8 mouse cellular contexts compared by ENCODE assay signal in genomic region chr9:72925021-72925934, GRCm38 (mm10). TPM values are rescaled to one million over a fixed set of nuclear protein-coding genes. Genes with fewer than 3 reads are reported as not detected.
A peak's percentile ranks its signal among the peaks of the same experiment; 100 is the strongest.
DNase-seq lines count a peak whose midpoint lies in the region; ATAC-seq and TF ChIP-seq lines count a peak whose summit lies in the region.

TSS of gene Pygo1 (plus strand) at chr9:72925645.

- DNase-seq in layer of hippocampus, adult 18-20 months (ENCODE audit: low spot score in 2 of 2): peak; percentile 37 to 44
- no peak for DNase-seq in layer of hippocampus, adult 9-10 months (ENCODE audit: low spot score)
- DNase-seq in embryo, embryonic 11.5 days (ENCODE audit: low read depth, low spot score): peak; percentile 39
- DNase-seq in liver, adult 2 months (ENCODE audit: extremely low read depth, low read depth, low spot score): no peak
- DNase-seq in neural tube, embryonic 11.5 days (ENCODE audit: low spot score): peak; percentile 74
- peak; percentile 42 for DNase-seq in urinary bladder, postnatal 14 days (ENCODE audit: low spot score)

- peak within 1 kb of the TSS; percentile 71 for H3K9ac ChIP-seq in intestine, postnatal 0 days (ENCODE audit: low read depth, low read length)
- peak within 1 kb of the TSS; percentile 74 for H3K9ac ChIP-seq in liver, adult 2 months (ENCODE audit: low read depth, low read length)
- peak within 1 kb of the TSS; percentile 95 for H3K9ac ChIP-seq in neural tube, embryonic 11.5 days (ENCODE audit: low read length)

- H3K4me1 ChIP-seq in intestine, postnatal 0 days (replicated peaks; ENCODE audit: control insufficient read depth, insufficient read depth, low read length): no peaks in the 10 kb centered on the region
- H3K4me1 ChIP-seq in liver, adult 2 months (ENCODE audit: control insufficient read depth, insufficient read depth, low read length): no peaks in the 10 kb centered on the region
- peaks cover 5% of the 10 kb centered on the region for H3K4me1 ChIP-seq in neural tube, embryonic 11.5 days (ENCODE audit: control insufficient read depth, insufficient read depth, low read length)

- peak; percentile 51 for ATAC-seq in granulocyte monocyte progenitor cell, adult 5-6 weeks (replicated peaks; ENCODE audit: poor library complexity, severe bottlenecking)
- ATAC-seq in intestine, postnatal 0 days: peak; percentile 54
- ATAC-seq in neural tube, embryonic 11.5 days (ENCODE audit: insufficient read depth, low FRiP score, low TSS enrichment): peak; percentile 85

- peak within 1 kb of the TSS; percentile 64 for H3K4me3 ChIP-seq in intestine, postnatal 0 days (ENCODE audit: low read depth, low read length)
- H3K4me3 ChIP-seq in liver, adult 2 months (ENCODE audit: insufficient read depth, low read depth, low read length): peak within 1 kb of the TSS; percentile 80
- peak within 1 kb of the TSS; percentile 82 for H3K4me3 ChIP-seq in neural tube, embryonic 11.5 days (ENCODE audit: low read depth, low read length)

- WGBS in intestine, postnatal 0 days: under 1% methylated on average over 61 of the region's 108 CpGs
- WGBS in liver, adult 2 months: 2% methylated on average over 98 of the region's 108 CpGs
- under 1% methylated on average over 69 of the region's 108 CpGs for WGBS in neural tube, embryonic 11.5 days

- TF ChIP-seq POLR2A in liver, adult 2 months (IDR thresholded peaks at IDR 0.05; ENCODE audit: extremely low read depth, insufficient read depth, low read length): no peak

- H3K27me3 ChIP-seq in intestine, postnatal 0 days (replicated peaks; ENCODE audit: control insufficient read depth, insufficient read depth, low read length): peaks cover 19% of the 10 kb centered on the region
- H3K27me3 ChIP-seq in liver, adult 2 months (ENCODE audit: control insufficient read depth, insufficient read depth, low read length): peaks cover 10% of the 10 kb centered on the region
- H3K27me3 ChIP-seq in neural tube, embryonic 11.5 days (ENCODE audit: control insufficient read depth, insufficient read depth, low read length): no peaks in the 10 kb centered on the region

- no peaks in the 10 kb centered on the region for H3K36me3 ChIP-seq in intestine, postnatal 0 days (ENCODE audit: control insufficient read depth, insufficient read depth)
- H3K36me3 ChIP-seq in liver, adult 2 months (ENCODE audit: control insufficient read depth, insufficient read depth, low read length): no peaks in the 10 kb centered on the region
- H3K36me3 ChIP-seq in neural tube, embryonic 11.5 days (ENCODE audit: control insufficient read depth, insufficient read depth, low read length): no peaks in the 10 kb centered on the region; the same call in 1 of the 2 replicates

- TF ChIP-seq CTCF in intestine, postnatal 0 days (IDR thresholded peaks at IDR 0.05; ENCODE audit: low read depth): no peak
- no peak for TF ChIP-seq CTCF in liver, adult 2 months (IDR thresholded peaks at IDR 0.05; ENCODE audit: low read depth, low read length)

- H3K9me3 ChIP-seq in intestine, postnatal 0 days (ENCODE audit: control insufficient read depth): no peaks in the 10 kb centered on the region
- H3K9me3 ChIP-seq in neural tube, embryonic 11.5 days (ENCODE audit: control insufficient read depth, low read length): no peaks in the 10 kb centered on the region

- peak within 1 kb of the TSS; percentile 85 for H3K4me2 ChIP-seq in intestine, postnatal 0 days (replicated peaks; ENCODE audit: low read depth)
- peak within 1 kb of the TSS; percentile 97 for H3K4me2 ChIP-seq in neural tube, embryonic 11.5 days (ENCODE audit: low read depth)

- no peaks in the 10 kb centered on the region for H3K79me2 ChIP-seq in liver, adult 2 months (ENCODE audit: control insufficient read depth, insufficient read depth, low read length)

- peak within 1 kb of the TSS; percentile 70 for H3K27ac ChIP-seq in intestine, postnatal 0 days (ENCODE audit: low read depth, low read length)
- no peak within 1 kb of the TSS for H3K27ac ChIP-seq in liver, adult 2 months (replicated peaks; ENCODE audit: insufficient read depth, low read depth, low read length)
- H3K27ac ChIP-seq in neural tube, embryonic 11.5 days (ENCODE audit: low read depth, low read length): peak within 1 kb of the TSS; percentile 76

RNA-seq across cellular contexts. Expression of gene Pygo1, which starts in this region (rescaled TPM):
- 10 to 100 TPM; 31.6 to 32.5 TPM for total RNA-seq in layer of hippocampus, adult 18-20 months (2021)
- total RNA-seq in granulocyte monocyte progenitor cell, adult 5-6 weeks (2014; fragmentation: Nextera tagmentation): not detected in 2 replicates
- total RNA-seq in granulocyte monocyte progenitor cell, adult 5-6 weeks (2017): not detected in 2 replicates
- polyA plus RNA-seq in intestine, postnatal 0 days (2015; fragmentation: Nextera tagmentation; extraction: Ambion mirVana): 0.90 TPM in 2 replicates
- total RNA-seq in liver, adult 2 months (2014; rRNA removed): 0.20 and 0.46 TPM in 2 replicates
- 0.21 and 0.22 TPM in 2 replicates for polyA plus RNA-seq in liver, adult 2 months (2012; rRNA removed)
- 11.0 and 11.9 TPM in 2 replicates for polyA plus RNA-seq in neural tube, embryonic 11.5 days (2014; fragmentation: Nextera tagmentation; extraction: Ambion mirVana)

Comparison
In these comparisons a context has a peak if more than half of its experiments do, and no peak if none do; other contexts are left out.
1. RNA of gene Pygo1 (total RNA-seq): 31.6 to 32.5 TPM in layer of hippocampus, adult 18-20 months; 0.20 to 0.46 TPM in liver, adult 2 months and not detected in granulocyte monocyte progenitor cell, adult 5-6 weeks; every median in the first group is over 10 times any median in the second.
2. DNase-seq: peak in layer of hippocampus, adult 18-20 months (2 of 2), embryo, embryonic 11.5 days (single experiment), neural tube, embryonic 11.5 days (single experiment) and urinary bladder, postnatal 14 days (single experiment); none in layer of hippocampus, adult 9-10 months (single experiment) and liver, adult 2 months (single experiment).
3. Peak in ATAC-seq in granulocyte monocyte progenitor cell, adult 5-6 weeks; RNA of the gene not detected or under 1 TPM.
4. Peak in ATAC-seq, H3K4me3 ChIP-seq, H3K27ac ChIP-seq, H3K9ac ChIP-seq and H3K4me2 ChIP-seq in intestine, postnatal 0 days; RNA of the gene not detected or under 1 TPM.
5. Peak in every context shown above with its lines, with median percentiles within 50 percentile points of each other: ATAC-seq, H3K4me3 ChIP-seq and H3K9ac ChIP-seq.